Mouse (Mus musculus): Measurements from ENCODE around the gene Bdkrb2. TPM values are rescaled to one million over a fixed set of nuclear protein-coding genes. Genes with fewer than 3 reads are reported as not detected.

Gene Bdkrb2
- total and polyA plus RNA-seq, 2 experiments from 2014 or later: 0.71 to 4.0 TPM

DNA sequence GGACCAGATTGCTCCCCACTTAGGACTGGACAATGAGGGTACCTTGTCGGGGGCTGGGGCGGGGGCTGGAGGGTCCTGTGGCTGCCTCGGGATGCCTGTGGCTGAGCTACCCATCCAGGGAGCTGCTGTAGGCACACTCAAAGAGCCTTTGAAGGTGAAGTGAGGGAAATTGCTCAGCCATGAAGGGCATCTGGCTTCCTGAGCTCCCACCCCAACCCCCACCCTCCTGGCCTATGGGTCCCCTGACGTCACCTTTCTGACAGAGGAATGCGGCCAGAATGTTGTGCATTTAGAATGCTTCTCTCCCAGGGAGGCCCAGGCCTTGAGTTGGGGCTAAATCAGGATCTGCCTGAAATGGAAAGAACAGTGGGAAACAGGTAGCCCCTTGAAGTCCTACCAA is 7.9 kb upstream of the Bdkrb2 start:
- ATAC-seq (ENCODE audit: insufficient read depth, low read depth) (peak; percentile 74; the same call in 1 of the 2 replicates), DNase-seq (ENCODE audit: low spot score) (peak; percentile 35)
- WGBS: 39% methylated on average over 5 of the region's 5 CpGs
- Histone ChIP-seq H3K27me3 (ENCODE audit: control insufficient read depth, insufficient read depth, low read length) (no peaks in the 10 kb centered on the region), H3K27ac (ENCODE audit: low read depth) (peak overlapping the region; percentile 35; the same call in 1 of the 2 replicates), H3K4me3 (ENCODE audit: low read depth, low read length) (no peak overlapping the region), H3K9me3 (replicated peaks; ENCODE audit: control insufficient read depth, low read length) (no peaks in the 10 kb centered on the region), H3K36me3 (replicated peaks; ENCODE audit: control insufficient read depth, insufficient read depth, low read length) (no peaks in the 10 kb centered on the region), H3K4me2 (ENCODE audit: low read depth, low read length) (no peak overlapping the region), H3K4me1 (ENCODE audit: control insufficient read depth, insufficient read depth) (peaks cover 49% of the 10 kb centered on the region), H3K9ac (replicated peaks; ENCODE audit: low read depth, low read length) (no peak overlapping the region)
- TF ChIP-seq CTCF (IDR thresholded peaks at IDR 0.05; ENCODE audit: low read depth): no peak
- TF ChIP-seq EP300 (IDR thresholded peaks at IDR 0.05; ENCODE audit: low read depth): no peak

- peak overlapping the region; percentile 13; the same call in 1 of the 2 replicates for H3K27ac ChIP-seq (ENCODE audit: low read depth)
- no peaks in the 10 kb centered on the region for H3K36me3 ChIP-seq (replicated peaks; ENCODE audit: control insufficient read depth, insufficient read depth, low read length)
- H3K9ac ChIP-seq (replicated peaks; ENCODE audit: low read depth, low read length): no peak overlapping the region
- H3K4me2 ChIP-seq (ENCODE audit: low read depth, low read length): no peak overlapping the region
- 37% methylated on average over 7 of the region's 7 CpGs for WGBS
- ATAC-seq (ENCODE audit: insufficient read depth, low read depth) (peak; percentile 52; the same call in 1 of the 2 replicates), DNase-seq (ENCODE audit: low spot score) (no peak)
- H3K9me3 ChIP-seq (replicated peaks; ENCODE audit: control insufficient read depth, low read length): no peaks in the 10 kb centered on the region
- no peak overlapping the region for H3K4me3 ChIP-seq (ENCODE audit: low read depth, low read length)
- TF ChIP-seq CTCF (IDR thresholded peaks at IDR 0.05; ENCODE audit: low read depth) (no peak), EP300 (IDR thresholded peaks at IDR 0.05; ENCODE audit: low read depth) (no peak)
- H3K4me1 ChIP-seq (ENCODE audit: control insufficient read depth, insufficient read depth): peaks cover 50% of the 10 kb centered on the region
- H3K27me3 ChIP-seq (ENCODE audit: control insufficient read depth, insufficient read depth, low read length): peaks cover 6% of the 10 kb centered on the region; the same call in 1 of the 2 replicates
These were observed 5.6 kb upstream of the Bdkrb2 start for GRCm38 (mm10) chr12:105557250-105557925.

DNA sequence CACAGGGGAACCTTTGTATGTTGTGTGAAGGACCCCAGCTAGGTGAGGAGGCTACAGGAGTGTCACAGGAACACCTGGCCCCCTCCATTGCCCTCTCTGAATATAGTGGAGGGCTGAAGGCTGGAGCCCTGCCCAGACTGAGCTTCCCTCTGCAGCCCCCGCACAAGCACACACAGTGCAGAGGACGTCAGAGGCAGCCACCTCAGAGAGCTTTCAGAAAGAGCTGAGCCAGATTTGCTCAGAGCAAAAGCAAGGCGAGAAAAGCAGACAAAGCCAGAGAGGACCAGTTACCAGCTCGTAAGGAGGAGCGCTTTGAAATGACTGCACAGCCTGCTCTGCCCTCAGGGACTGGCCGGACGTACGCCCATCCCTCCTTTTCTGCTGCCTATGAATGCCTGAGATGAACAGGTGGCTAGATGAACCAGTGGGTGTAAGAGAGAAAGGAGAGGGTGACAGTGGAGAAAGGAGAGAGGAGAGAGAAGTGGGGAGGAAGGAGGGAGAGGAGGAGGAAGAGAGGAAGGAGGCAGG is 2.0 kb upstream of the Bdkrb2 start:
- Histone ChIP-seq H3K9ac (replicated peaks; ENCODE audit: low read depth, low read length) (no peak overlapping the region), H3K4me3 (ENCODE audit: low read depth, low read length) (no peak overlapping the region), H3K27me3 (ENCODE audit: control insufficient read depth, insufficient read depth, low read length) (peaks cover 27% of the 10 kb centered on the region), H3K9me3 (replicated peaks; ENCODE audit: control insufficient read depth, low read length) (no peaks in the 10 kb centered on the region), H3K27ac (ENCODE audit: low read depth) (no peak overlapping the region), H3K4me2 (ENCODE audit: low read depth, low read length) (no peak overlapping the region), H3K36me3 (replicated peaks; ENCODE audit: control insufficient read depth, insufficient read depth, low read length) (no peaks in the 10 kb centered on the region), H3K4me1 (ENCODE audit: control insufficient read depth, insufficient read depth) (peaks cover 37% of the 10 kb centered on the region)
- no peak for TF ChIP-seq EP300 (IDR thresholded peaks at IDR 0.05; ENCODE audit: low read depth)
- TF ChIP-seq CTCF (IDR thresholded peaks at IDR 0.05; ENCODE audit: low read depth): no peak
- ATAC-seq (ENCODE audit: insufficient read depth, low read depth) (no peak), DNase-seq (ENCODE audit: low spot score) (no peak)
- WGBS: 47% methylated on average over 8 of the region's 8 CpGs

DNA sequence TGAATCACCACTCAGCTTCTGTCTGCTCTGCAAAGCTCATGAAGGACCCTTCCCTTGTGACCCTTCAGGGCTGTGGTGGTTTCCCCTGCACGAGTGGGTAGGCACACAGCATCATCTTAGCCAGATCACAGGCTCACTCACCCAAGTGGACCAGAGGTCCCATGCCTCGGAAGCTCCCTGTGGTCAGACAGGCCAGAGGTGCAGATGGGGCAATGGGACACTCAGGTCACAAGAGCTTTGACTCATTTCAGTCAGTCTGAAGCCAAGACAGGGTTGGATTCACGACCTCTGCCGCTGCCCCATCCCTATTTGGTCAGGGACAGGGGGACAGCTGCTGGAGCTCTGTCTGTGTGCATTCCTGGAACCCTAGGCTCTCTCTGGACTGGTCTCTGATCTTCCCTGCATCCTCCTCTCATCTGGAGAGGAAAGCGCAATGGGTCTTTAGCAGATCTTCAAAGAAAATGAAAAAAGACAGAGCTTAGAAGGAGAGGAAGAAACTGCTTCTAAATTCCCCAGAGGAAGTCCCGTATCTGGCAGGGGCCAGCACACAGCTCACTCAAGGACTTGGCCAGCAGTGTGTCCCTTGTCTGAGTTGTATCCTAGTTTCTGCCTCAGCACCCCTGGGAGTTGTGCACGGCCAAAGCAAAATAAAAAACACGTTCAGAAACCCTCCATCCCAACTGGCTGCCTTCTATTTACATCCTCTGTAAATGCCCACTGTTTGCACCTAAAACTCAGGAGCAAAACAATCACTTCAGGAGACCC is 788 bp upstream of the Bdkrb2 start:
- DNase-seq (ENCODE audit: low spot score): no peak
- Histone ChIP-seq H3K9ac (replicated peaks; ENCODE audit: low read depth, low read length) (no peak overlapping the region), H3K36me3 (replicated peaks; ENCODE audit: control insufficient read depth, insufficient read depth, low read length) (no peaks in the 10 kb centered on the region), H3K27me3 (ENCODE audit: control insufficient read depth, insufficient read depth, low read length) (peaks cover 27% of the 10 kb centered on the region), H3K4me3 (ENCODE audit: low read depth, low read length) (peak overlapping the region; percentile 47), H3K4me1 (ENCODE audit: control insufficient read depth, insufficient read depth) (peaks cover 25% of the 10 kb centered on the region; the same call in 1 of the 2 replicates), H3K9me3 (replicated peaks; ENCODE audit: control insufficient read depth, low read length) (peaks cover 6% of the 10 kb centered on the region; the same call in 1 of the 2 replicates), H3K27ac (ENCODE audit: low read depth) (no peak overlapping the region), H3K4me2 (ENCODE audit: low read depth, low read length) (peak overlapping the region; percentile 68)
- 32% methylated on average over 8 of the region's 8 CpGs for WGBS
- no peak for TF ChIP-seq EP300 (IDR thresholded peaks at IDR 0.05; ENCODE audit: low read depth)
- TF ChIP-seq CTCF (IDR thresholded peaks at IDR 0.05; ENCODE audit: low read depth): no peak; the same call in 1 of the 2 replicates
- ATAC-seq (ENCODE audit: insufficient read depth, low read depth): no peak

- H3K4me3 ChIP-seq (ENCODE audit: low read depth, low read length): peak overlapping the region; percentile 47
These were observed 775 bp downstream of the Bdkrb2 start for GRCm38 (mm10) chr12:105563726-105564275.

More at GRCm38 (mm10) chr12:105563726-105564275, 775 bp downstream of the Bdkrb2 start:
- peaks cover 20% of the 10 kb centered on the region; the same call in 1 of the 2 replicates for H3K4me1 ChIP-seq (ENCODE audit: control insufficient read depth, insufficient read depth)
- H3K9ac ChIP-seq (replicated peaks; ENCODE audit: low read depth, low read length): 0 out of 2 replicates have a peak overlapping the region, but pooled peaks have one; percentile 25
- peak overlapping the region; percentile 68 for H3K4me2 ChIP-seq (ENCODE audit: low read depth, low read length)
- no peaks in the 10 kb centered on the region for H3K36me3 ChIP-seq (replicated peaks; ENCODE audit: control insufficient read depth, insufficient read depth, low read length)
- H3K27ac ChIP-seq (ENCODE audit: low read depth): no peak overlapping the region
- TF ChIP-seq CTCF (IDR thresholded peaks at IDR 0.05; ENCODE audit: low read depth): no peak
- WGBS: 12% methylated on average over 25 of the region's 25 CpGs
- peaks cover 6% of the 10 kb centered on the region; the same call in 1 of the 2 replicates for H3K9me3 ChIP-seq (replicated peaks; ENCODE audit: control insufficient read depth, low read length)
- no peak for ATAC-seq (ENCODE audit: insufficient read depth, low read depth)
- DNase-seq (ENCODE audit: low spot score): no peak
- H3K27me3 ChIP-seq (ENCODE audit: control insufficient read depth, insufficient read depth, low read length): peaks cover 27% of the 10 kb centered on the region

Data from heart, postnatal 0 days (tissue).